Mouse (Mus musculus) R1 (cell line): Measurements from ENCODE around the gene Kdm4d.
A peak's percentile ranks its signal among the peaks of the same experiment; 100 is the strongest.
"Not testable (repeated sequence)": the region's sequence is repeated elsewhere in the genome, so short reads cannot be mapped to it uniquely, and the experiment has no call there.

Experiments used
- DNase-seq: peaks from one replicate; pipeline ENCODE4 v3.0.0-alpha.2; 2018; ENCODE audit warnings: low read depth, low spot score

Gene Kdm4d

DNA sequence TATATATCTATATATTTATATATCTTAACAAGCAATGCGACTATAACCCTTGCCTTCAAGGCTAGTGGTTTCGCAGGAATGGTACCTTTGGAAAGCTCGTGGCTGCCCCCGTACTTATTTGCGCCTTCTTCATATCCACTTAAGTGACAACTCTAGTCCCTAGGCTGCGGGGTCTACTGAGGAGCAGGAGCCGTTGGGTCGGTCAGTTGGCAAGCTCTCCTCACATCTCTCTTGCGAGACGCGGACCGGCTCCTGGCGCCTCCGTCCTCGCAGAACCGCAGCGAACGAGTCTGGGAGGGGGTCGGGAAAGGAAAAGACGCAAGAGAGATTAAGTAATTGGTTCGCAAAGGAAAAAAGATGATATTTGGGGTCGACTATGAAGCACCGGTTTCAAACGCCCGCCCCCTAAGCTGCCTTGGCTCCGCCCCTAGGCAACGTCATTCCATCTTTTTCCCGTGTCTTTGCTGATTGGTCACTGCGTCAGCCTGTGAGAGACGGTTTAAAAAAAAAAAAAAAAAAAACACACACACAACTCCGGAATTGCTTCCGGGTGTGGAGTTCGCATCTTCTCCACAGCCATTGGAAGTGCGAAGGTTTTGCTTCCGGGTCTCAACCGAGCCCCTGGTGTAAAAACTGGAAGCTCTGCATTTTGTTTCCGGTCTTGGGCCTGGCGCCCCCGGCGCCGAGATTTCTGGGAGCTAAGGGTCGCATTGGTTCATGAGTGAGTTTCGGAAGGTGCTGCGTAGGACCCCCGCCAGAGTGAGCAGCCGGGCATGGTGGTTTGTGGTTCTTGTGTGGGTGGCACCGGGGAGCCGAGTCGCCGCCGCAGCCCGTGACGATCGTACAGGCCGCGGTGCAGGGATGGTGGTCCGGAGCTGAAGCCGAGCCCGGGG is at the start of gene Kdm4d, which contains the start of gene Cwc15:
Gene Kdm4d (minus strand): TSS at position 460 of the 893 bp plus-strand sequence.
Gene Cwc15 (plus strand): TSS at position 595 of the 893 bp plus-strand sequence.
- DNase-seq: peak; percentile 99

DNA sequence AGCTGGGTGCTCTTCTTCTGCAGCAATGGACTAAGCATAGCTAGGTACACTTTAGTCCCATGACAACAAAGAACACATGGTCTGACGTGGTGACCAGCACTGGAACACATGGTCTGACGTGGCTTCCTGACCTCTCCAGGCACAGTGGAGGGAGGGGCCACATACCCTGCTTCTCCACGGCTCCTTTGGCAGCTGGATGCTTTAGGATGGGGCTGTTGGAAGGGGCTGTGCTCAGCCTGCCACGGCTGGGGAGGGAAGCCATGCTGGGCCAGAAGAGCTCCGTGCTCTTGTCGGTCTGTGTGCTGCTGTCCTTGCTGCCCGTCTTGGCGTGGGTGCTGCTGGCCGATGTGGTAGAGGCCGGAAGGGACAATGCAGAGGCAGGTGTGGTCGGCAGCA is 48.1 kb upstream of the Kdm4d start:
- no peak for DNase-seq

DNA sequence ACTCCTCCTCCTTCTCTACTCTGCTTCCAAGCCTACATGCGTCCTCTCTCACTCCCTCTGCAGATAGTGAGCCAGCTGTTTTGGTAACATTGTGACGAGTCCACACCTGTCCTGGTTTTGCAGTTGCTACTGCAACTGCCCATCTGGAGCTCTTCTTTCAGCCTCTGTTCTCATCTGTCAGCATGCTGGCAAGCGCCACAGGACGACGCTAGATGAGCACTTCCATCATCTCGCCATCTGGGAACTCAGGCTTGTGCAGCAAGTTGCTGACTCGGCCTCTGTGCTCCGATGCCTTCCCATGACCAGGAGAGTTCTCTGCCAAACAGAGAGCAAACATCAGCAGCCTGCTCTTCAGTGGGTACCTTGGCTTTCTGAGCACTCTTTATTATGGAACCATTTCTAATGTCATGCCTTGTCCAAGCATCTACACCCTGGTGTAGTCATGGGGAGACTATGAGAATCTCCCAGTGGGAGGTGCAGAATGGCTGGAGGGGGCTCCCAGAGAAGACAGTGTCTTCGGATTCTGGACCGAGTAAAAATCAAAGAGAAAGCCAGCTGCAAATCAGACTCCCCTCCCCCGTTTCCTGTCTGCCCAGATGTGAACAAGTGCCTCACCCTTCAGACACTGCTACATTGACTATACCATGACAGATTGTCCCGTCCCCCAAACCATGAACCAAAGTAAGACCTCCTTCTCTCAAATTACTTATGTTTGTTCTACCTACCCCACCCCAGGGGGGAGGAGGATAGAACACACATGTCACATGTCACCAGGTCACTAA is 47.5 kb upstream of the Kdm4d start:
- no peak for DNase-seq

DNA sequence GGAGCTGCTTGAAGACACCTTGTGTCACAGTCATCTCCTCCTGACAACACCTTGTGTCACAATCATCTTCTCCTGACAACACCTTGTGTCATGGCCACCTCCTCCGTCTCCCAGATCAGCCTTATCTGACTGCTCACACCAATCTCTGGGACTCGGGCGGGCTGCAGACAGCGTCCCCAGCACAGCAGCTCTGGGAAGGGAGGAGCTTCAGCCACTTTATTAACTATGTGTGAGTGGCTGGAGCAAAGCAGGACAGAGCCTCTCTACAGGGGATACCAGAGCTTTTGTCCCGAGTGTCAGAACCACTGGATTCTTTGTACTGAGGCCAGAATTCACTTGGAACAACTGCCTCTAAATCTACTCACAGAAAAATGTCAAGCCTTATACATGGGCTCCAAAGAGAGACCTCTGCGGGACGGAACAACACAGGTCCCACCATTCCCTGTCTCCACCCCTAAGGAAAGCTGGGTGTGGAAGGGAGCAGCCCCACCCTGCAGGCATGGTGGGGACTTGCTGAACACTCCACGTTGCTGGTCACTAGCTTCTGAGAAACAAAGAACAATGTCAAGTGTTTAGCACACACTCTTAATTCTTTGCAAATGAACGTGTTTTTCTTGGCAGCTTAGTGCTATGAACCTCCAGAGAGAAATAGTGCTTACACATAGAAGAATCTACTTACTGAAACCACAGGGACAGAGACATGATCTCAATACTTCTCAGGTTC is 43.9 kb upstream of the Kdm4d start:
- DNase-seq: peak; percentile 25

DNA sequence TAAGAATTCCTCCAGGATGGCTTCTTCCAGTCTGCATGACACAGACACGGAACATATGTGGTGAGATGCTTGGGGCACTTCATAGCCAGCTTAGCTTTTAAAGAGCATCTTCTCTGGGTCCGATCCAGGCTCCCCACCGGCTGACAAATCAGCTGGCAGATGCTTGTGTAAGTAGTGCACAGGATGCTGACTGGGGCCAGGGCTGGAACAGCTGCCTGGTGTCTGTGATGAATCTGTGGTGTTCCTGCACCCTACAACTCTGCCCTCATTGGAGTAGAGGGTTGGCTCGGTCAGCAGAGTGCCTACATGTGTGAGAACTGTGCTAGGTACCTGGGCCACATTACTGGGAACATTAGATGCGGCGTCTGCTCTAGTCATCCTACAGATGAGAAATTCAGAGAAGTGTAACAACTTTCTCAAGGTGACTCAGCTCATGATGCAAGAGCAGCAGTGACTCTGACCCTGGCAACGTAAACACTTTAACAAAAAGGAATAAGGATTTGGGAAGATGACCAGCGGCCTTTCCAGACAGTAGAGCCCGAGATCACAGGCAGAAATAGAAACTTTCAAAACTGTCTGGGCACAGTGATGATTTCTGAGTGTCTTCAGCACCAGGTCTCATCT is 34.7 kb upstream of the Kdm4d start:
- DNase-seq: no peak

DNA sequence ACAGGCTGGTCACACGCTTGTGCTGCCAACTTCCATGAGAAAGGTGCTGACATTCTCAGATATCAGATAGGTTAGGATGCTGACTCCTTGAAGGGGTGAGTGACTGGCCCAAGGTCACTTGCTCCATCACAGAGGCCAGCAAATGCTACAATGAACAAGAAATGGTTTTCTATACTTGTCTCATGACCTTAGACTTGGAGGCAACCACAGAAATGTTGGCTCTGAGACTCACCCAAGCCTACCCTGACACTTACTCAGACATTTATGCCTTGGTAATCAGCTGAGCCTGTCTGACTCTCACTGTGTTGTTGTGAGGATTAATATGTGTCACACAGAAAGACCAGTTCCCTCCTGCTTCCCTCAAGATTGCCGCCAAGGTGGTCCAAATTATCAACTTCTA is 33.4 kb upstream of the Kdm4d start:
- no peak for DNase-seq

DNA sequence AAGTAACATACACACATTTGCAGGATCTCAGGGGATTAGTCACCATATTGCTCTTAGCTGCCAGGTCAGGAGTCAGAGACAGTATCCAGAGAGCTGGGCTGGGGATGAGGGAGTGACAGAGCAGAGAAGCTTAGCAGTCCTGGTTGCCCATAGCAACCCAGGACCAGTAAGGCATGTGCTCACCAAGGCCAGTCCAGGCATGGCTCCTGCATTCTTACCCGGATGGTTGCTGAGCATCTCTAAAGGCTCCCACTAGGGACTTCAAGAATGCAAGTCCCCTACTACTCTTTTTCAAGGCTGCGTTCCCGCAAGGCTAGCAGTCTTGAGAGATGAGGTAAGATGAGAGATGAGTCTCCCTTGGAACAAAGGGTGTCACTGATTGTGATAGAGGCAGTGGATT is 32.0 kb upstream of the Kdm4d start:
- peak; percentile 59 for DNase-seq

DNA sequence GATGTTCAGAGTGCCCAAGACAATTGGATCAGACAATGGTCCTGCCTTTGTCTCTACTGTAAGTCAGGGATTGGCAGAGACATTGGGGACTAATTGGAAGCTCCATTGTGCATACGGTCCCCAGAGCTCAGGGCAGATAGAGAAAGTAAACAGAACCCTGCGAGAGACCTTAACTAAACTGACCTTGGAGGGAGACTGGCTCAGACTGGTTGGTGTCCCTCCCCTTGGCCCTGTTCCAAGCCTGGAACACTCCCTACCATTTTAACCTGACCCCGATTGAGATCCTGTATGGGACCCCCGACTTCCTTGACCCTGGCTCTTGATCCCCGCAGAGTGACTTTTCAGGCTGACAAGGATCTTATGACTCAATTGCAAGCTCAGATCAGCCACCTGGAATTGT is 29.7 kb upstream of the Kdm4d start:
- DNase-seq: peak; percentile 33

DNA sequence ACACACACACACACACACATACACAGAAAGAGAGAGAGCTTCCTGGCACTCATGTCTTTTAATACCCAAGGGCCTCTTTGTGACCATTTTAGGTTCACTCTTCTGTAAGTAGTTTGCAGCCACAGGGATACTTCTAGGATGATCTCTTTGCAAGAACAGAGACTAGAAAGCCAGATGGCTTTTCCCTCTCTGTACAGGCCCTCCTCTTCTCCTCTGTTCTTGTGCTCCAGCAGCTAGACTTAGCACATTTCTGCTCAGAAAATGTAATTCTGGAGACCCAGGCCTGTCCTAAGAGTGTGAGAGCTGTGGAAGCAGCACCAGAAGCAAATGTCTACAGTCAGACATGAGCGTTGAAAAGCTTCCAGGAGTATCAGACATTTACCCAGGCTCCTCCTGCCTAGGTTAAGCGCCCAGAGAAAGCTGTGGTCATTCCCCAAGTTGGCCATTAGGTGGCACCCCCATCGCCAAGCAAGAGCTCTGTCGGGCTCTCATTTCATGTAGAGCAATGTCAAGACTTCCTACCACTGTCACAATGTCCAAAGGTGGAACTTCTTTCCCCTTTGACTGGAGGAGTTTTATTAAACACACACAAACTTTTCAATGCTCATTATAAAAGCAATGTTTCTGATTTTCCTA is 23.2 kb upstream of the Kdm4d start:
- DNase-seq: peak; percentile 77

DNA sequence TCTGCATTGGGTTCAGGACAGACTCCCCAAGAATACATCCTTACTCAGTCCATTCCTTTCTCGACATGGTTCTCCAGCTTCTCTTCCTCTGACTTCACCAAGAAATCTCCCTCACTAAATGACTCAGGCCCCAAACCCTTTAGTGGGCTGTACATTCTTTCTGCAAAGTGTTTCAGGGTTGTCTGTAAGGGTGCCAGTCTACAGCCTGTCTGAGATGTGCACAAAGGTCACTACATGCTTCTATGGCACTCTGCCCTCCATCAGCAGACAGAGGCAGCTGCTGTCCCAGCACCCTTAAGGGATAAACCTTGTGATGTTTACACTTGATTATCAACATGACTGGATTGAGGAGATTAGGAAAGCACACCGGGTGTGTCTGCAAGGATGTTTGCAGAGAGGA is 21.4 kb upstream of the Kdm4d start:
- DNase-seq: no peak

DNA sequence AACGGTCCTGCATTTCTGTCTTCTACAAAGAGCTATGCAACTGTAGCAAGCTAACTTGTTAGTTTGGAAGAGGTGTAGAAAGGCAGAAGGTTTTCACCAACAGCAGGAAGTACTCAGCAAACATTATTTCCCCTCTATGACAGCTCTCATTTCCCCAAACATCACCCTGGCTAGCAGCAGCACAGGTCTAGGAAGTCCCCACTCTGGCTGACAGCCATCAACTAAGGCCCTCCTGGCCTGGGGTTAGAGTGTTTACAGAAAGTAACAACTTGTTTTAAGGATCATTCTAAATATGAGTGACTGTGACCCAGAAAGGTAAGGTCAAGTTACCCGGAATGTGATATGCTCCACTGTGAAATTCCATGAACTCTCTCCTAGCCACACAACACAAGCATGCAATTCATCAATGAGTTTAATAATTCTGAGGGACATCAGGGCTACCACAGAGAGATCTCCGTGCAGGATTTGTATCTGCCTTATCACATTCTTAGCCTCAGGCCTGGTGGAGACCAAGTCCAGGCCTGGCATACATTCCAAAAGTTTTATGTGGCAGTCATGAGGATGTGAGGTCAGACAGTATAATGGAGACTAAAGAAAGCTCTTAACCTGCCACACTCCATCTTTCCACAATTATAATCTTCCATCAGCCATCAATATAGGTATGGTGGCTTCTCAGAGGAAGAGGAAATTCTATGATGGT is 20.8 kb upstream of the Kdm4d start:
- DNase-seq: no peak

DNA sequence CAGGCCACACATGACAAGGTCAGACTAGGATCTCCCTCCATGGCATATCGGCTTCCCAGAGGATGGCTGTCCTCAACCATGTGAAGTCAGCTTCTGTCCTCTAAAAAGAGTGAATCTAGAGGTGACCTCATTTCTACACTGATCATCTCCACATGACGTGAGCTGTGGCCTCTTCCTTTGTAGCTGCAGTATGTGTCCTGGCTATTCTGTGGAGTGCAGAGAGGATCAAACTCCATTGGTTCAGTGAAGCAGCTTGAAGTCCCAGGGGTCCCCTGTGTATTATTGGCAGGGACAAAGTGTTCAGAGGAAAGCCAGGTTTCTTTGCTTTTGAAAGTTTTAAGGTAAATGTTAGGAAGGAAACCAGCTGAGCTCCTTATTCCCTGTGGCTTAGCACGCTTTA is 17.8 kb upstream of the Kdm4d start:
- DNase-seq: no peak

DNA sequence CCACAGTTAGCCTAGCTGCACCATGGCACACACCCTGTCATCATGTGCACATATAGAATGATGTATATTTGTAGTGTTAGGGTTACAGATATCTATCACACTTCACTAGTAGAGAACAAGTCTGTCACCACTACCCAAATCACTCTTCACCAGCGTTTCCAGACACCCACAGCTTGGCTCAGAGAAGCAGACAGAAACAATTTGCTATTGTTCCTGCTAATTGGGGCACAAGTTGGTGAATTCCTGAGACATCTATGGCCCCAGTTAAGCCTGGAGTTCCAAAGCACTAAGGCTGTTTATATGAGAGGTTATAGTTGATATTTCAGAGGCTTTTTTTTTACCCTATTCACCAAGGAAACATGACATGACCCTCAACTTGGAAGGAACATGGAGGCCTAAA is 17.0 kb upstream of the Kdm4d start:
- no peak for DNase-seq

DNA sequence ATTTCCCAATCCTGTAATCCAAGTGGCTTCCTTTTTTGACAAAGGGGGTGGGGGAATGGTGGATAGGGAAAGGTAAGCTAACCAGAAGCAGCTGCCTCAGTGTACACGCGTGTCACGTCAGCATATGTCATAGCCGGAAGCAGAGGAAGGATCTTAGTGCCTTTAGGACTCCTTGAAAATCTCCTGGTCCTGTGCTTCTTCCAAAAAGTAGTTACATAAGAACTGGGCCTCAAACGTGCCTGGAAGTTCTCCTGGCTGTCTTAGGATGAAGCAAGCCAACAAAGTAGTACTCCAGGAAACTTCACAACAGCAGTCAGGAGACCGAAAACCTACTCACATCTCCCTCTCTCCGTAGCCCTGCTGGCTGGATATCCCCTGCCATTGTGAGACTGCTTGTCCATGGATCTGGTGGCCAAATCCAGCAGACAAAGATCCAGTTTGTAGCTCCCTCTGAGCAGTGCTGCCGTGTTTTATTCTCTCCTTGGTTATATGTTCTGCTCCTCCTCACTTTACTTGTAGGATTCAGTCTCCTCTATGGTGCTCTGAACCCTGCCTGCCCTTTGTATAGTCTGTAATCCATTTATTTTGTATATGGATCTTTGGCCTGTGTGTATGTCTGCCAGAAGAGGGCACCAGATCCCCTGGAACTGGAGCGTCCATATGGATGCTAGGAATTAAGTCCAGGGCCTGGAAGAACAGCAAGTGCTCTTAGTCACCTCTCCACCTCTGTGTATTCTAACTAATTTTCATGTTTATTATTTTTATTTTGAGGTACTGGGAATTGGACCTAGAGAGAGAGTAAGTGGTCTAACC is 12.6 kb upstream of the Kdm4d start:
- DNase-seq: peak; percentile 57

DNA sequence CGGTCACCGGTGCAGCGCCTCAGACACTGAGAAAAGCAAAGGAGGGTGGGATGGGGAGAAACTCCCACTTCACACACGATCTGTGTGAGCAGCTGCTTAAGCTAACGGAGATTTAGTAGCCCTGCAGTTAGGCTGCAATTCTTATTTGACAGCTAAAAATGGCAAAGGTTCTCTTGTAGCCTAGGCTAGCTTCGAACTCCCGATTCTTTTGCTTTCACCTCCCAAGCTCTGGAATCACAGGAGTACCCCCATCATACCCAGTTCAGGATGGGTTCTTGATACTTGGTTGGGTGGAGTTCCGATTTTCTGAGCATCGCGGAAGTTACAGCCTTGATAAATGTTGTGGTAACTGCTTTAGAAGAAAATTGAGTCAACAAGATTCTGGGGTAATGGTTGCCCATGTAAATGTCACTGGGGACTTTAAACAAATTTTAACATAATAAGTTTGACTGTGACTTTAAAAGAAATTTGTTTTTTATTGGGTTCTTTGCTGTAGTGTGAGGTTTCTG is 688 bp upstream of the Kdm4d start:
- DNase-seq: no peak

DNA sequence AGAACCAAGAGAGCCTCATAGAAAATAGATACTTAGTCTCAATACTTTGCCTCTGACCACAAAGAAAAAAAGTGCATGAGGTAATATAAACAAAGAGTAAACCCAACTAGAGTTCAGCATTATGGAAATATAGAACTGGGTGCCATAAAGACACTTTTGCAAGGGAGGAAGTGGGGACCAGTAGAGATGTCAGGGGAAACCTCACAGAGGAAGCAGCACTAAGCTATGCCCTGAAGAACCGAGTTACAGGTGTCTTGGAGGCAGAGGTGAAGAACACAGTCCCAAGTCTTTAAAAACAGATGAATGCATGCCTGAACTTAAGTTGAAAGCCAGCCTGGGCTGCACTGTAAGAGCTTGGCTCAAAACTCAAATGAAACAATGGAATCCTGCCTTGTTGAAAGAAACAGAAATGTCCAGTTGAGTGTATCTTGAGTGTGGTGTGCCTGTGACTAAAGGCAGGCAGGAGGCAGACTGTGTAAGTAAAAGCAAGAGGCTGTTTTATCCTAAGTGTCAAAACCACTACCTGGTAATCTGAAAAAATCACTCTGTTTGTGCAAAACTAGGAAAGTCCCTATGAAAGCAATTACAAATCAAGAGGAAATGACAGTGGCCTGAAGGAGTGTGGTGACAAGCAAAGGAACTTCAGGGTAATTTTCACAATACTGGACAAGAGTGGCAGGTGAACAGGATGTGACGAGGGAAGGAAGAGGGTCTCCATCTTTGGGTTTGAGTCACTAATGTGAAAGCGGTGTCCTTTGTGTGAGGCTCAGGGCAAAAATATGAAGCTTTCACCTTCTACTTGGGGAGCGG is 1.2 kb downstream of the Kdm4d start:
- DNase-seq: no peak

DNA sequence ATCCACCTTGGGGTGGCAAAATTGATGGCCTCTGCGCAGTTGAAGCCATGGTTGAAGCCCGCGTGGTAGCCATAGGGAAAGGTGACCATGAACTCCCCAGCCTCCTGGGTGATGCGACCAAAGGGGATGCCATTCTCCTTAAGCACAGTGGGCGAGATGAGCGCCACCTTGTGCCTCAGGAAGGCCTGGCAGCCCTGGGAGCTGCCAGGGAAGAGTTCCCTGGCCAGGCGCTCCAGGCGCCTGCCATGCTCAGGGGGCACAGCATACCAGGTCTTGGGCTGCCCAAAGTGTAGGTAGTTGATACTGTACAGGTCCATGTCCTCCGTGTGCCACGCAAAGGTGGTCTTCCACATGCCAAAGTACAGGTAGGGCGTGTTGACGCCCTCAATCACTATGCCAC is 36.6 kb downstream of the Kdm4d start:
- peak; percentile 13 for DNase-seq

DNA sequence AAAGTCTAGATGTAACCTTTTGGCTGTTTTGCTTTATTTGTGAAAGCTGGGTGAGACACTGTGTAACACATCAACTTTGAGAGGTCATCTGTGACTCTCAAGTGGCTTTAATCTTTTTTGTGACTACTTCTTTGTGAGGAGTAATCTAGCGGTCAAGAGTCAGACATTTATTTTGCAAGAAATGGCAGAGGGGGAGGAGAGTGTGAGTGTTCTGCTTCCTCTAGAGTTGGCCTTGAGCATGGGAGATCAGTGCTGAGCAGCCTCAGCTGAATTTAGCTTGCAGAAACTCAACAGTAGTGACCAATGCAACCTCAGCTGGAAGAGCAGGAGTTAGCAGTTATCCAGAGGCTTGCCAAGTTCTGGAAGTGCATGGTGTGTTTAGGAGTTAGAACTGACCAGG is 37.7 kb downstream of the Kdm4d start:
- DNase-seq: not testable (repeated sequence)

DNA sequence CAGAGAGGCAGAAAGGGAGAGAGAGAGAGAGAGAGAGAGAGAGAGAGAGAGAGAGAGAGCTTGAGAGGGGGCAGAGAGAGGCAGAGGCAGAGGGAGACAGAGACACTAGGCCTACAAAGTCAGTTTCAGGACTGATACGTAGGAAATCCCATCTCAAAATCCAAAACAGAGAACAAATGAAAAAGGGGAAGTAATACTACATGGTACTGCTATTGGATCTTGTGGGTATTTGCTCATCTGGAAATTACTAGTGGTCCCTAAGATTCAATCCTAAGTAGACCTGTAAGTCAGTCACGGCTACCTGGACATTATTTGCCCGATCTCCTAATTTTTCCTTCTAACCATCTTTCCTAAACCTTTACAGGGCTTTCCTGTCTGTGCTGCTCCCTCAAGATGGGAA is 44.0 kb downstream of the Kdm4d start:
- DNase-seq: no peak
